Mouse (Mus musculus): ENCODE measurements around the gene Arhgap25.

DNA sequence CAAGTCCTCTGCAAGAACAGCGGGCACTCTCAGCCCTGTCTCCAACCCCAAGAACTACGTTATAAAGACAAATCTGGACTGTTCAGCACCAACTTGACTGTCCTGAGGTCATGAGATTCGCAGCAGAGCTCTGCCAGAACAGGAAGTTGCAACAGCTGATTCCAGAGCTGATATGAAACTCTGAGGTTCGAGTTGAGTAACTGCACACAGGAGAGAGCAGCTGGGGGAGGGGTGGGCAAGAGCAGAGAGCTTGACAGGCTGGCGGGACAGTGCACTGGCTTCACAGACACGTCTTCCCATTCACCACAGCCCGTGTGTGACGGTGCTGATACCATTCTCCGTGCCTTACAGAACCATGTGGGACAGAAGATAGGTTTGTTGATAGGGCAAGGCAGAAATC lies 9.0 kb upstream of the Arhgap25 start:
- no peak for TF ChIP-seq CTCF (IDR thresholded peaks at IDR 0.05; ENCODE audit: borderline replicate concordance, extremely low read depth, insufficient read depth, insufficient read length)
- TF ChIP-seq POLR2A (IDR thresholded peaks at IDR 0.05; ENCODE audit: borderline replicate concordance, extremely low read depth, insufficient read depth, insufficient read length, poor library complexity, severe bottlenecking), result no peak

All from brain, embryonic 14.5 days (tissue).